Mouse (Mus musculus): ENCODE measurements at regions not wholly inside any gene's neighbourhood (a gene's known extent, or its start where the extent isn't known, plus 50 kb on each side); places are given as distances from the start of the nearest gene placed in this dataset.

DNA sequence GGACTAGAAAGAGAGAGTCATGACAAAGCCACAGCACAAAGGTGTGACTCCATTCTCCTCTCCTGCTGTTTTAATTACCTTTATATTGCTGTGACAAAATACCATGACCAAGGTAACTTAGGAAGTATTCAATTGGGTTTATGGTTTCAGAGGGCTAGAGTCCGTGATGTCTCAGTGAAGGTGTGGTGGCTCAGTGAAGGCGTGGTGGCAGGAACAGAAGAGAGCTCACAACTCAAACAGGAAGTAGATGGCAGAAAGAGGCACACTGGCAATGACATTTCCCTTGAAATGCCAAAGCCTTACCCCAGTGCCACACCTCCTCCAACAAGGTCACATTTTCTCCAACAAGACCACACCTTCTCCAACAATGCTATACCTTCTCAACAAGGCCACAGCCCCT lies 114.4 kb upstream of the Rybp start:
- TF ChIP-seq MAFK (IDR thresholded peaks at IDR 0.05; ENCODE audit: insufficient read depth, low read depth, low read length) (no peak), HCFC1 (IDR thresholded peaks at IDR 0.05; ENCODE audit: borderline replicate concordance, insufficient read depth, low read length) (no peak), CHD2 (IDR thresholded peaks at IDR 0.05; ENCODE audit: low read depth, low read length) (no peak)

Data from ES-E14 (cell line).